Mouse (Mus musculus) adipocyte (in vitro differentiated cells): ENCODE data around the gene Wdr81.

Source experiments
- DNase-seq: peaks from one replicate; pipeline ENCODE4 v3.0.0-alpha.2; 2016; ENCODE audit warnings: low spot score

The Wdr81 gene

GRCm38 (mm10) chr11:75438194-75438593 is 16.3 kb downstream of the Wdr81 start:
- DNase-seq = no peak

GRCm38 (mm10) chr11:75434138-75434537 is 20.4 kb downstream of the Wdr81 start:
- DNase-seq = no peak

- DNase-seq = no peak
Measured at GRCm38 (mm10) chr11:75431307-75431706, 23.2 kb downstream of the Wdr81 start.

GRCm38 (mm10) chr11:75429019-75429705 is 25.4 kb downstream of the Wdr81 start:
- no peak for DNase-seq

- no peak for DNase-seq
Measured at GRCm38 (mm10) chr11:75424459-75424858, 30.1 kb downstream of the Wdr81 start.

GRCm38 (mm10) chr11:75424033-75424432 is 30.5 kb downstream of the Wdr81 start:
- no peak for DNase-seq

GRCm38 (mm10) chr11:75423091-75423490 is 31.4 kb downstream of the Wdr81 start:
- DNase-seq = no peak

GRCm38 (mm10) chr11:75422013-75422792 is 32.3 kb downstream of the Wdr81 start, which contains the start of gene Serpinf1:
Gene Serpinf1, minus strand, starts transcription at chr11:75422701.
- peak; percentile 33 for DNase-seq

- DNase-seq = peak; percentile 64
Measured at GRCm38 (mm10) chr11:75421375-75422012, 33.0 kb downstream of the Wdr81 start.

- no peak for DNase-seq
Measured at GRCm38 (mm10) chr11:75420810-75421374, 33.6 kb downstream of the Wdr81 start.

GRCm38 (mm10) chr11:75420037-75420436 is 34.5 kb downstream of the Wdr81 start:
- no peak for DNase-seq

- DNase-seq = no peak
Measured at GRCm38 (mm10) chr11:75415994-75416393, 38.5 kb downstream of the Wdr81 start.

- DNase-seq = no peak
Measured at GRCm38 (mm10) chr11:75415096-75415495, 39.4 kb downstream of the Wdr81 start.

GRCm38 (mm10) chr11:75410591-75410990 is 43.9 kb downstream of the Wdr81 start:
- no peak for DNase-seq

GRCm38 (mm10) chr11:75409679-75410575 is 44.6 kb downstream of the Wdr81 start:
- no peak for DNase-seq

- DNase-seq = peak; percentile 34
Measured at GRCm38 (mm10) chr11:75406865-75407264, 47.7 kb downstream of the Wdr81 start.

GRCm38 (mm10) chr11:75406104-75406503 is 48.4 kb downstream of the Wdr81 start:
- no peak for DNase-seq

- DNase-seq = no peak
Measured at GRCm38 (mm10) chr11:75404801-75405200, 49.7 kb downstream of the Wdr81 start.

GRCm38 (mm10) chr11:75403301-75404052 is 51.0 kb downstream of the Wdr81 start:
- peak; percentile 82 for DNase-seq

- peak; percentile 80 for DNase-seq
Measured at GRCm38 (mm10) chr11:75402271-75402690, 52.2 kb downstream of the Wdr81 start.

GRCm38 (mm10) chr11:75400099-75400498 is 54.4 kb downstream of the Wdr81 start:
- no peak for DNase-seq
